Mouse (Mus musculus) thymus, postnatal 25 days (tissue): ENCODE data around the gene Gm10190.
"Not testable (repeated sequence)": the region's sequence is repeated elsewhere in the genome, so short reads cannot be mapped to it uniquely, and the experiment has no call there.

Source experiments
- DNase-seq: peaks from one replicate; pipeline ENCODE4 v3.0.0; 2022

The Gm10190 gene

GRCm38 (mm10) chr17:80372989-80373725 is at the start of gene Gm10190:
Gm10190 (minus strand) TSS chr17:80373541.
- DNase-seq, result peak; percentile 89

- no peak for DNase-seq
Observed at GRCm38 (mm10) chr17:80420998-80421397, 47.7 kb upstream of the Gm10190 start.

- peak; percentile 7 for DNase-seq
Observed at GRCm38 (mm10) chr17:80418572-80419210, 45.4 kb upstream of the Gm10190 start.

- DNase-seq, result no peak
Observed at GRCm38 (mm10) chr17:80411182-80411581, 37.8 kb upstream of the Gm10190 start.

- no peak for DNase-seq
Observed at GRCm38 (mm10) chr17:80398243-80398642, 24.9 kb upstream of the Gm10190 start.

GRCm38 (mm10) chr17:80391423-80392403 is 18.4 kb upstream of the Gm10190 start:
- peak; percentile 75 for DNase-seq

- no peak for DNase-seq
Observed at GRCm38 (mm10) chr17:80390024-80390423, 16.7 kb upstream of the Gm10190 start.

- no peak for DNase-seq
Observed at GRCm38 (mm10) chr17:80385671-80386070, 12.3 kb upstream of the Gm10190 start.

GRCm38 (mm10) chr17:80378386-80378785 is 5.0 kb upstream of the Gm10190 start:
- DNase-seq, result not testable (repeated sequence)

- DNase-seq, result no peak
Observed at GRCm38 (mm10) chr17:80373726-80374096, 370 bp upstream of the Gm10190 start.

- DNase-seq, result no peak
Observed at GRCm38 (mm10) chr17:80368606-80369005, 4.7 kb downstream of the Gm10190 start.

GRCm38 (mm10) chr17:80367276-80367675 is 6.1 kb downstream of the Gm10190 start:
- DNase-seq, result no peak

GRCm38 (mm10) chr17:80360245-80360644 is 13.1 kb downstream of the Gm10190 start:
- DNase-seq, result no peak

- no peak for DNase-seq
Observed at GRCm38 (mm10) chr17:80347234-80347633, 26.1 kb downstream of the Gm10190 start.

- DNase-seq, result no peak
Observed at GRCm38 (mm10) chr17:80346591-80347125, 26.7 kb downstream of the Gm10190 start.

- no peak for DNase-seq
Observed at GRCm38 (mm10) chr17:80345277-80345676, 28.1 kb downstream of the Gm10190 start.

GRCm38 (mm10) chr17:80332386-80332785 is 41.0 kb downstream of the Gm10190 start:
- DNase-seq, result peak; percentile 8

- DNase-seq, result no peak
Observed at GRCm38 (mm10) chr17:80326431-80326830, 46.9 kb downstream of the Gm10190 start.

- DNase-seq, result no peak
Observed at GRCm38 (mm10) chr17:80325456-80325855, 47.9 kb downstream of the Gm10190 start.

- no peak for DNase-seq
Observed at GRCm38 (mm10) chr17:80324521-80324920, 48.8 kb downstream of the Gm10190 start.

- peak; percentile 21 for DNase-seq
Observed at GRCm38 (mm10) chr17:80323658-80324057, 49.7 kb downstream of the Gm10190 start.
